Mouse (Mus musculus): ENCODE data around the gene Zfp507.

DNA sequence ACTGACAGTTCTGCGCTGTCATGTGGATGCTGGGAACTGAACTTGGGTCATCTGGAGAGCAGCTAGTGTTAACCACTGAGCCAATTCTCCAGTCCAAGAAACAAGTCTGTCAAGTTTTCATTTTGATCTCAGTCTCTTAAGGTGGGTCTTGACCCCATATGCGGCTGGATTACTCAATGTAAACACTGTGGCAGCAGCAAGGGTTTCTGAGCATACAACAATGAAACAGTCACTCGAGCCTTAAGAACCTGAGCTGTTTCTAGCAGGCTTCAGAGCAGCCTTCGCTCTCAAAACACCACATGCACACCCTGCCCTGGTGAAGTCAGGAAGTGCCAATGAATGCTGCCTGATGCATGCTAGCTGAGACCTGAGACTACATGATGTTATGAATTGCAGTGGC is 17.2 kb downstream of the Zfp507 start:
- TF ChIP-seq CTCF (conservative IDR thresholded peaks at IDR 0.05; ENCODE audit: low read length) = no peak
- TF ChIP-seq NANOG (IDR thresholded peaks at IDR 0.05; ENCODE audit: borderline replicate concordance, low read length) = no peak
